Mouse (Mus musculus): ENCODE measurements around the gene Slc4a1ap.
A peak's percentile ranks its signal among the peaks of the same experiment; 100 is the strongest.
"Not testable (repeated sequence)": the region's sequence is repeated elsewhere in the genome, so short reads cannot be mapped to it uniquely, and the experiment has no call there.

The Slc4a1ap gene

GRCm38 (mm10) chr5:31567951-31568657 is 41.3 kb downstream of the Slc4a1ap start:
- DNase-seq, result no peak

- peak; percentile 76 for DNase-seq
Measured at GRCm38 (mm10) chr5:31571023-31571608, 44.3 kb downstream of the Slc4a1ap start.

DNA sequence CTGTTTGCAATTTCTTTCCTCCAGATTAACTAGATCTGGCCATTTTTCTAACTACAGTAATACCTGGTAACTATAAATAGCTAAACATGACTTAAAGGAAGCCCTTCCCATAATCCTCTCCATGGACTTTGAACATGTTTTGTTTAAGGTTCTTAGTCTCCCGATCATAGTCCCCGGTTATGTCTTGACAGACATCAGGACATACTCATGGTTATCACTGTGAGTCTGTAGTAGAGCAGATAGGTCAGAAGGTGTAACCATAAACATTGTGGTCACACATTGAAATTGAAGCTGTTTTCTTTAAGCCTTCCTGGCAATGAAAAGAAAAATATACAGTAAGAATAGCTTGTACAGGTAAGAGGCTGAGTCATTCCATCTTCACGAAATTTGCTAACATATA is 46.9 kb downstream of the Slc4a1ap start:
- DNase-seq, result no peak

- DNase-seq, result peak; percentile 54
Measured at GRCm38 (mm10) chr5:31576539-31576975, 49.8 kb downstream of the Slc4a1ap start.

DNA sequence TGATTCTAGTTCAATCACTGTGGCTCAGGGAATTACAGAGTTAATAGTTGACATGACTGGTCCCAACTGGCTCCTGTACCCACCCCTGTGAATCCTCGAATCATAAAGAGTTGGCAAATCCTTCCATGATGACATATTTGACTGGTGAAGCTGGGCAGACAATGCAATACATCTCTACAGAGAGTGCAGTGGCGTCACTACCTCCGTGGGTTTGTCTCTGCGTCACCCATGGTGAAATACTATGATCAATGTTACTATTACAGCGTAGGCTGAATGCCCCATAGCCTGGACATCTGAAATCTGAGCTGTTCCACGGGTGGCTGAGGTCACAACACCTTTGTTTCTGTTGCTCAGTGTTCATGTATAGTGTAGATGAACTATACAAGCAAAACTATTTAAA is 54.5 kb downstream of the Slc4a1ap start:
- no peak for DNase-seq

GRCm38 (mm10) chr5:31581932-31582331 is 55.1 kb downstream of the Slc4a1ap start:
- DNase-seq, result no peak

GRCm38 (mm10) chr5:31583261-31583660 is 56.5 kb downstream of the Slc4a1ap start:
- peak; percentile 85 for DNase-seq

DNA sequence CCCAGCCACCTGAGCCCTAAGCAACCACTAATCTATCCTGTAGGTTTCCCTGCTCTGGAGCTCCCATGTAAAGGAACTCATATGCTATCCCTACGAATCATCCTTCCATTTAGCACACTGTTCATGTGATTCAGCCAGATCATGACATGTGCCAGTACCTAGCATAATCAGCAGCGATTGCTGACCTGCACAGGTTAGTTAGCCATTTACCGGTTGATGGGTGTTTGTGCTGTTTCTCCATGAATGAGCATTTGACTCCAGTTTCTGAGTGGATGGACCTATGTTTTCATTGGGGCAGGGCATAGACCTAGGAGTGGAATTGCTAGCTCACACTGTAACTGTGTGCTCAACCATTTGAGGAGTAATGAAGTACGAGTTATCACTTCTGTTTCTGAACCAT is 58.7 kb downstream of the Slc4a1ap start:
- DNase-seq, result no peak

DNA sequence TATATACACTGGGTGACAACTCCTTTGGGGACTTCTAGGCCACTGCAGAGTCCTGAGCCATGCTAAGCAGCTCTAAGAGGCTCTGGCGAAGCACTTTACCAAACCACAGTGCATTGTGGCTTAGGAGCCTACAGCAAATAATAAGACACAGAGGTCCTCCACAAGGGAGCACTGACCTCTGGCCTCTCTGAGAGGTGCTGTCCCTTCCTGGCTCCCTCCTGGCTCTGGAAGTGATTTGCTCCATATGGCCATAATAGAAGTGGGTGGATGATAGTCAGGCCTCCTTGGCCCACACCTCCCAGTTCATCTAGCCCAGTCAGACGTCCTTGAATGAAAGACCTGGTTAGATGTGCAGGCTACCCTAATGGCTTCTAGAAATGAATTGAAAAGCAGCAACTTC is 61.2 kb downstream of the Slc4a1ap start:
- no peak for DNase-seq

- DNase-seq, result not testable (repeated sequence)
Measured at GRCm38 (mm10) chr5:31588672-31589071, 61.9 kb downstream of the Slc4a1ap start.

DNA sequence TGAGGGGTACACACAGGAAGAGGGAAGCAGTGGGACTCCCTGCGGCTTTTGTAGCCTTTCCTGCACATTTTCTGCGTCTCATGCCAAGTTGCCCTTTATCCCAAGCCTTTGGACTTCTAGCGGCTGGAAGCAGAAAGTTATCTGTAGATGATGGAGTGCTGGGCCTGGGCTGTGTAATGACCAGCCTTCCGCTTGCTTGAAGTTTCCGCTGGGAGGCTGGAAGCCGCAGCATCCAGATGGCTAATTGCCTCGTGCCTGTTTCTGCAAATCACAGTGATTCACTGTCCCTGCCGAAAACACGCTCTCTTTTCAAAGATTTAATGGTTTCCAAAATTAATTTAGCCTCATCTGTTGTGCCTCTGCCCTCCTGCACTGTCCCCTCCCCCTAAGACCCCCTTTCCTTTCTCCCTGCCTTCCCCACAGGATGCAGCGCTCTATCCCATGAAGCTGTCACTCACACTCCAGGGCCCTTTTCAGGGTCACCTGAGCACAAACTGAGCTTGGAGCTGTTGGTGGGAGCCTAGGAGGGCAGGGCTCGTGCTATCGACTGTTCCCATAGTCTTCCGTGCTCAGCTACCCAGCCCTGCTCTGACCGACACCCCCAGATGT is 63.0 kb downstream of the Slc4a1ap start:
- peak; percentile 50 for DNase-seq

DNA sequence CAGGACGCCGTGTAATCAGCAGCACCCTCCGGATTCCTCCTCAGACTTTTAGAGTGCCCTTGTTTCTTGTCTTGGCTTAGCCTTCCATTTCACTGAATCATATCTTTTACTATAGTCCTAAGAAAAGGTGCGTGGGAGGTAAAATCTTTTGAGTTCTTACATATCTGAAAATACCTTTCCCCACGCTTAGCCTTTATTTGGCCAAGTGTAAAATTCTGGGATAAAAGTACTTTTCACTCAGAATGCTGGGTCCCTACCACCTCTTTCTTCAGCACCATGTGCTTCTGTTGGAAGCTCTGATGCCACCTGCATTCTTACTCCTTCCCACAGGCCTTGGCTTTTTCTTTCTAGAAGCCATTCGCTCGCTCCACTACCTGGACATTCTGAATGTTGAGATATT is 64.3 kb downstream of the Slc4a1ap start:
- no peak for DNase-seq

DNA sequence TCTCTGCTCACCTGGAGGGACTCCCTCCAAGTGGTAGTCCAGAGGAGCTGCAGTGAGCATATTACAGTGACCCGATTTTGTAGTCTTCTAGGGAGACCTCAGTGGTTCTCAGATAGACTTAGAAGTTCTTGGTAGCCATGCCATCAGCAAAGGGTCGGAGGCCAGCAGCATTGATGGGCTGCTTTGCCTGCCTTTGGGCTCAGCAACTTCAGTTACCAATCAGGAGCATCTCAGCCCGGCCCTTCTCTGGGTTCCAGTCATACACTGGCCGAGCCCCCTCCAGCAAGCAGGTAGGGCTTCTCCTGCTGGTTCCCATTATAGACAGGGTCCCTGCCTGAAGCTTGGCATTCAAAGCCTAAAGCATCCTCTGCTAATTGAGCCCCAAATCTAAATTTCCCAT is 69.1 kb downstream of the Slc4a1ap start:
- no peak for DNase-seq

DNA sequence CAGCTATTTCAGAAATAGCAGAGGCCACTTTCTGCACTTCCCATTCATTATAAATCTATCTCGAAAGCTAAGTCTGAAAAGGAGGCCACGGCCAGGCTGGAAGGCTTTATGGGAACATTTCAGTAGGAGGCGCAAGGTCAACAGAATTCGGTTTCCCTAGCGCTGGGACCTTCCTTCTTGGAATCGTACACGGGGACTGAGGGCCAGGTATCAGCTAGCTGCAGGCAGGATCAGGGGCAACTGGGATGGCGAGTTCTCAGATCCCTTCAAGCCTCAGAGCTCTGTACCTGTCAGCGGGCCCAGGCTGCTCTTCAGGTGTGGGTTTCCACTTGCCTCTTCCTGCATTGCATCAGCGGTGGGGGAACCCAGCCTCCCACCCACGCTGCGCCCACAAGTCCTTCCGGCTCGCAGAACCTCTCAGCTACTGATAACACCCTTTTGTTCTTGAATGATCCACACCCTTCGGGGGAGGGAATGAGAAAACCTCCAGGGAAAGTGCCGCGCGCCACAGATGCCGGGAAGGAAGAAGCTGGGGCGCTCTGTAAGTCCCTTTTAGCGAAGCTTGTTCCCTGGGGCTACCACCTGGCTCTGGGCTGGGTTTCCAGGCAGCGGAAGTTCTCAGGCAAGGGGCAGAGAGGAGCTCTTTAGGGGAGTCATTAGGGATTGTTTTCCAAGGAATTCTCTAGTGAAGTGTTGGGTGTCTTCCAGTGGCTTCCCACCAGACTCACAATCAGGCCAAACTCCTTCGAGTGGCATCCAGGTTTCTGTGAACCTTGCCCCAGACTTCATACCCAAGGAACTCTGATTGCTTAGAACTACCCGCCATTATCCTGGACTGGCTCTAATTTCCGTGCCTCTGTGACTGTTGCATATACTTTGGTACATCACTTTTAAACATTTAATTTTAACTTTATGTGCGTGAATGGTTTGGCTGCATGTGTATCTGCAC is 70.0 kb downstream of the Slc4a1ap start, which contains the start of gene Mrpl33:
Gene Mrpl33, plus strand, starts transcription at position 455 of the 949 bp plus-strand sequence.
- peak; percentile 57 for DNase-seq

- no peak for DNase-seq
Measured at GRCm38 (mm10) chr5:31597430-31597944, 70.7 kb downstream of the Slc4a1ap start.

- DNase-seq, result no peak
Measured at GRCm38 (mm10) chr5:31598121-31598520, 71.3 kb downstream of the Slc4a1ap start.

DNA sequence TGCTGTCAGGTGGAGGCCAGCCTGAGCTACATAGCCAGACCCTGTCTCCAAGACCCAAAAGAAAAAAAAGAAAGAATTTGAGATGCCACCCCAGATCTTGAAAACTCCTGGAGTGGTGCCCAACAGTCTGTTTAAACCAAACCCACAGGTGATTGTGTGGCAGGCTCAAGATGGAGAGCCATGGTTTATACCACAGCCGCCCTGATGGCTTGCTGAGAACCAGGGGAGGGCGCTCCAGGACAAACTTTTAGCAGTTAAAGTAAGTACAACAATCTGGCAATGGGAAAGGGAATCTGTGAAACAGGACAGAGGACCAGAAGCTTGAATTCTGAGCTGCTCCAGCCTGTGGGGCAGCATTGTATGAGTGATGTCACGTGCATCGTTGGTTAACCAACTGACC is 71.8 kb downstream of the Slc4a1ap start:
- peak; percentile 66 for DNase-seq

GRCm38 (mm10) chr5:31599161-31599560 is 72.4 kb downstream of the Slc4a1ap start:
- DNase-seq, result no peak

GRCm38 (mm10) chr5:31601162-31601722 is 74.4 kb downstream of the Slc4a1ap start:
- no peak for DNase-seq

GRCm38 (mm10) chr5:31602377-31602776 is 75.6 kb downstream of the Slc4a1ap start:
- DNase-seq, result peak; percentile 54

GRCm38 (mm10) chr5:31603766-31604165 is 77.0 kb downstream of the Slc4a1ap start:
- DNase-seq, result no peak

- no peak for DNase-seq
Measured at GRCm38 (mm10) chr5:31606151-31606550, 79.4 kb downstream of the Slc4a1ap start.
